Mouse (Mus musculus) liver, embryonic 11.5 days (tissue): ENCODE results near the gene Bak1. TPM values are rescaled to one million over a fixed set of nuclear protein-coding genes. Genes with fewer than 3 reads are reported as not detected.

ENCODE experiments used
- ATAC-seq: fragments of 200-750 bp; cut with Nextera tagmentation; replicated peaks from 2 replicates; pipeline ENCODE4 v1.8.0; 2017; ENCODE audit warnings: moderate number of reproducible peaks, mild to moderate bottlenecking, moderate TSS enrichment, moderate library complexity; ENCODE audit not compliant: low FRiP score
- DNase-seq: peaks from one replicate; pipeline ENCODE4 v3.0.0-alpha.2; 2017; ENCODE audit warnings: low spot score
- H3K27ac ChIP-seq: fragments of 300-500 bp; sonication (generic); 2 replicates; pipeline ENCODE4 v1.5.1; 2014; ENCODE audit warnings: mild to moderate bottlenecking, low read depth, low read length, control low read depth
- H3K27me3 ChIP-seq: fragments of 300-500 bp; sonication (generic); replicated peaks from 2 replicates; pipeline ENCODE4 v1.6.1; 2014; ENCODE audit warnings: low read length, mixed read lengths; ENCODE audit not compliant: control insufficient read depth, insufficient read depth
- H3K36me3 ChIP-seq: fragments of 300-500 bp; sonication (generic); 2 replicates; pipeline ENCODE4 v1.6.1; 2014; ENCODE audit warnings: mild to moderate bottlenecking, low read length, moderate library complexity, mixed read lengths; ENCODE audit not compliant: control insufficient read depth, insufficient read depth
- H3K4me1 ChIP-seq: fragments of 300-500 bp; sonication (generic); replicated peaks from 2 replicates; pipeline ENCODE4 v1.6.1; 2014; ENCODE audit warnings: low read length, mixed read lengths; ENCODE audit not compliant: control insufficient read depth, insufficient read depth
- H3K4me2 ChIP-seq: fragments of 300-500 bp; sonication (generic); 2 replicates; pipeline ENCODE4 v1.6.1; 2014; ENCODE audit warnings: mild to moderate bottlenecking, control low read depth, moderate library complexity
- H3K4me3 ChIP-seq: fragments of 300-500 bp; sonication (generic); 2 replicates; pipeline ENCODE4 v1.5.1; 2014; ENCODE audit warnings: low read depth, low read length, control low read depth
- H3K9ac ChIP-seq: fragments of 300-500 bp; sonication (generic); 2 replicates; pipeline ENCODE4 v1.6.1; 2014; ENCODE audit warnings: low read depth, low read length, control low read depth
- H3K9me3 ChIP-seq: fragments of 300-500 bp; sonication (generic); 2 replicates; pipeline ENCODE4 v1.6.1; 2016; ENCODE audit warnings: low read length, inconsistent platforms, mixed read lengths; ENCODE audit not compliant: control insufficient read depth
- WGBS: fragments of 180-500 bp; shearing (Covaris S2); extraction: QIAGEN DNeasy Blood & Tissue Kit; methylation state at CpG from one replicate; pipeline ENCODE4 v1.1.7; 2014; 5-methylcytosine and 5-hydroxymethylcytosine counted together
- polyA plus RNA-seq: library from polyadenylated mRNA; unstranded; fragments of >200 nt; fragmentation: Nextera tagmentation; extraction: Ambion mirVana; gene quantifications from 2 replicates; pipeline ENCODE4 v1.2.1, GENCODE M21; 2014

The Bak1 gene
- polyA plus RNA-seq, 1 experiment from 2014 or later = 11.3 TPM

- Histone ChIP-seq H3K4me3 (no peak overlapping the region), H3K27ac (no peak overlapping the region), H3K9ac (no peak overlapping the region), H3K27me3 (no peaks in the 10 kb centered on the region), H3K4me2 (no peak overlapping the region), H3K36me3 (no peaks in the 10 kb centered on the region), H3K4me1 (peaks cover 8% of the 10 kb centered on the region), H3K9me3 (no peaks in the 10 kb centered on the region)
- WGBS = 82% methylated on average over 6 of the region's 6 CpGs
- ATAC-seq (no peak), DNase-seq (no peak)
Measured at GRCm38 (mm10) chr17:27045164-27045563, 16.4 kb upstream of the Bak1 start.

GRCm38 (mm10) chr17:27042840-27043239 lies 14.0 kb upstream of the Bak1 start:
- 60% methylated on average over 6 of the region's 6 CpGs for WGBS
- Histone ChIP-seq H3K36me3 (no peaks in the 10 kb centered on the region), H3K27ac (no peak overlapping the region), H3K4me1 (peaks cover 18% of the 10 kb centered on the region), H3K4me2 (no peak overlapping the region), H3K9ac (no peak overlapping the region), H3K27me3 (no peaks in the 10 kb centered on the region), H3K4me3 (no peak overlapping the region), H3K9me3 (no peaks in the 10 kb centered on the region)
- ATAC-seq (no peak), DNase-seq (no peak)

GRCm38 (mm10) chr17:27041787-27042055 lies 12.9 kb upstream of the Bak1 start:
- no peaks in the 10 kb centered on the region for H3K9me3 ChIP-seq
- H3K9ac ChIP-seq = no peak overlapping the region
- no peak for ATAC-seq
- no peak for DNase-seq
- H3K36me3 ChIP-seq = no peaks in the 10 kb centered on the region
- no peak overlapping the region for H3K4me3 ChIP-seq
- no peak overlapping the region for H3K27ac ChIP-seq
- H3K4me1 ChIP-seq = peaks cover 18% of the 10 kb centered on the region
- H3K27me3 ChIP-seq = no peaks in the 10 kb centered on the region
- H3K4me2 ChIP-seq = no peak overlapping the region
- WGBS = 70% methylated on average over 2 of the region's 2 CpGs

- H3K4me1 ChIP-seq = peaks cover 18% of the 10 kb centered on the region
- H3K27ac ChIP-seq = no peak overlapping the region
- 60% methylated on average over 13 of the region's 13 CpGs for WGBS
- H3K27me3 ChIP-seq = no peaks in the 10 kb centered on the region
- ATAC-seq (no peak), DNase-seq (no peak)
- no peak overlapping the region for H3K9ac ChIP-seq
- no peak overlapping the region for H3K4me3 ChIP-seq
- no peaks in the 10 kb centered on the region for H3K36me3 ChIP-seq
- H3K4me2 ChIP-seq = no peak overlapping the region
- no peaks in the 10 kb centered on the region for H3K9me3 ChIP-seq
Measured at GRCm38 (mm10) chr17:27041046-27041786, 12.4 kb upstream of the Bak1 start.

GRCm38 (mm10) chr17:27040304-27041045 lies 11.7 kb upstream of the Bak1 start:
- WGBS = 26% methylated on average over 20 of the region's 20 CpGs
- ATAC-seq (no peak), DNase-seq (no peak)
- no peaks in the 10 kb centered on the region for H3K9me3 ChIP-seq
- no peak overlapping the region for H3K4me3 ChIP-seq
- H3K9ac ChIP-seq = peak overlapping the region; percentile 25; the same call in 1 of the 2 replicates
- peaks cover 18% of the 10 kb centered on the region for H3K4me1 ChIP-seq
- no peaks in the 10 kb centered on the region for H3K36me3 ChIP-seq
- no peak overlapping the region for H3K27ac ChIP-seq
- H3K27me3 ChIP-seq = no peaks in the 10 kb centered on the region
- H3K4me2 ChIP-seq = peak overlapping the region; percentile 26

- DNase-seq (no peak), ATAC-seq (no peak)
- H3K4me3 ChIP-seq = no peak overlapping the region
- H3K27me3 ChIP-seq = no peaks in the 10 kb centered on the region
- peaks cover 18% of the 10 kb centered on the region for H3K4me1 ChIP-seq
- H3K27ac ChIP-seq = no peak overlapping the region
- H3K36me3 ChIP-seq = no peaks in the 10 kb centered on the region
- H3K9me3 ChIP-seq = no peaks in the 10 kb centered on the region
- H3K4me2 ChIP-seq = peak overlapping the region; percentile 26; the same call in 1 of the 2 replicates
- 61% methylated on average over 10 of the region's 10 CpGs for WGBS
- H3K9ac ChIP-seq = no peak overlapping the region; the same call in 1 of the 2 replicates
Measured at GRCm38 (mm10) chr17:27039432-27040102, 10.8 kb upstream of the Bak1 start.

- no peak for DNase-seq
- H3K27ac ChIP-seq = no peak overlapping the region
- no peaks in the 10 kb centered on the region for H3K27me3 ChIP-seq
- no peak overlapping the region for H3K4me3 ChIP-seq
- no peaks in the 10 kb centered on the region for H3K9me3 ChIP-seq
- no peak for ATAC-seq
- WGBS = 40% methylated on average over 18 of the region's 18 CpGs
- H3K36me3 ChIP-seq = no peaks in the 10 kb centered on the region
- peaks cover 18% of the 10 kb centered on the region for H3K4me1 ChIP-seq
- no peak overlapping the region for H3K4me2 ChIP-seq
- no peak overlapping the region for H3K9ac ChIP-seq
Measured at GRCm38 (mm10) chr17:27038335-27039050, 9.7 kb upstream of the Bak1 start.

GRCm38 (mm10) chr17:27036465-27036864 lies 7.7 kb upstream of the Bak1 start:
- DNase-seq = no peak
- no peaks in the 10 kb centered on the region for H3K9me3 ChIP-seq
- 56% methylated on average over 7 of the region's 7 CpGs for WGBS
- ATAC-seq = no peak
- peaks cover 18% of the 10 kb centered on the region for H3K4me1 ChIP-seq
- H3K36me3 ChIP-seq = no peaks in the 10 kb centered on the region
- no peak overlapping the region for H3K27ac ChIP-seq
- no peak overlapping the region for H3K9ac ChIP-seq
- no peaks in the 10 kb centered on the region for H3K27me3 ChIP-seq
- H3K4me2 ChIP-seq = no peak overlapping the region
- no peak overlapping the region for H3K4me3 ChIP-seq
